Mouse (Mus musculus): Measurements from ENCODE around the gene B3gnt3.

Gene B3gnt3

GRCm38 (mm10) chr8:71679116-71679515 is 22.5 kb downstream of the B3gnt3 start:
- no peak for DNase-seq (ENCODE audit: low spot score in 2 of 2)

- DNase-seq (ENCODE audit: low spot score in 2 of 2) = no peak
Observed at GRCm38 (mm10) chr8:71678216-71678615, 23.4 kb downstream of the B3gnt3 start.

- no peak for DNase-seq (ENCODE audit: low spot score in 2 of 2)
Observed at GRCm38 (mm10) chr8:71677555-71677954, 24.0 kb downstream of the B3gnt3 start.

- DNase-seq (ENCODE audit: low spot score in 2 of 2) = no peak
Observed at GRCm38 (mm10) chr8:71676803-71677202, 24.8 kb downstream of the B3gnt3 start.

GRCm38 (mm10) chr8:71676020-71676741 is 25.4 kb downstream of the B3gnt3 start, which contains the start of gene Jak3:
TSS of gene Jak3 (plus strand) at chr8:71676296.
- peak; percentile 51 to 82 for DNase-seq (ENCODE audit: low spot score in 2 of 2)

DNA sequence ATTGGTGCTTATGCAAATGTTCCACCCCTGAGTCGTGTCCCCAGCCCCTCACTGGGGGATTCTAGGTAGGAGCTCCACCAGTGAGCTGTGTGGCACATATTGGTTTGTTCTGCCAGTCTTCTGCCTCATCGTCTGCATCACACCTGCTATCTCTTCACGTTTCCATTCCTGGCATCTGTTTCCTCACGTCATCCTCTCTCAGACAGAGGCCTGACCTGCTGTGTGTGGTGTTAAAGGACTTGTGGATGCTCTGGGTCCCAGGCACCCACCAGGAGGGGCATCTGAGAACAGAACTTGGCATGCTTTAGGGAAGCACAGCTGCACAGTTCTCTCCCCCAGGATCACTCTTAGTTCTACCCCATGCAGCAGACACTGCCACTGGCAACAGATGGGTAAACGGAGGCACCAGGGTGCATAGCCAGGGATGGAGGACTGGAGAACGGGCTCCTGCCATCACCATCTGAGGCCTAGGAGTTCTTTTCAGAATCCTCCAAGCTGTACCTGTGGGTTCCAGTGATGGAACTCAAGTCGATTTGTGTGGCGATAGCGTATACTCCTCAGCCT is 26.1 kb downstream of the B3gnt3 start:
- no peak for DNase-seq (ENCODE audit: low spot score in 2 of 2)

DNA sequence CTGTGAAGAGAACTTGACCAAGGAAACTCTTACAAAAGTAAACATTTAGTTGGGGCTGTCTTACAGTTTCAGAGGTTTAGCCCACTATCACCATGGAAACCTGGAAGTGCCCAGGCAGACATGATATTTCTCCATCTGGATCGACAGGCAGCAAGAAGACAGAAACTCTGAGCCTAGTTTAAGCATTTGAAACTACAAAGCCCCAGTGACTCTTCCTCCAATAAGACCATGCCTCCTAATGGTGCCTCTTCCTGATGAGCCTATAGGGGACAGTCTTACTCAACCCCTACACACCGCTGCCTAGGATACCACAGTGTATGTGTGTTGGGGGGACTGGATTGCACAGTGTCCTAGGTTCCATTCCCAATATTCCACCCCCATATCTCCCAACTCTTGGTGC is 27.5 kb downstream of the B3gnt3 start:
- no peak for DNase-seq (ENCODE audit: low spot score in 2 of 2)

DNA sequence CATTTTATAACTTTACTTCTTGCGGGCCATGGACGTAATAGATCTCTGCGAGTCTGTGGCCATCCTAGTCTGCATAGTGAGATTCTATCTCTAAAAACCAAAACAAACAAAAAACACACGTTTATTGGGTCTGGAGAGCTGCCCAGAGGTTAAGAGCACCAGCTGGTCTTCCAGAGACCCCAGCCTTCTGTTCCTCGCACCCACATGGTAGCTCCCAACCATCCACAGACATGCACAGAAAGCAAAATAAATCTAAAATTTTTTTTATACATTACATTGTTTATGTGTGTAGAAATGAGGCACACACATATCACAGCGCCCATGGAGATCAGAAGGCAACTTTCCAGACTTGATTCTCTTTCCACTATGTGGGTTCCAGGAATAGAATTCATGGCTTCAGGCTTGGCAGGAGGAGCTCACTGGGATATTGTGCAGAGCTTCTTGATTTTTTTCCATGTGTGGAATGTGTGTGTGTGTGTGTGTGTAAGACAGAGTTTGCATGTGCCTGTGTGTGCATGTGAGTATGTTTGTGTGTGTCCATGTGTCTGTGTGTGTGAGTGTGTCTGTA is 29.3 kb downstream of the B3gnt3 start:
- DNase-seq (ENCODE audit: low spot score in 2 of 2) = no peak

DNA sequence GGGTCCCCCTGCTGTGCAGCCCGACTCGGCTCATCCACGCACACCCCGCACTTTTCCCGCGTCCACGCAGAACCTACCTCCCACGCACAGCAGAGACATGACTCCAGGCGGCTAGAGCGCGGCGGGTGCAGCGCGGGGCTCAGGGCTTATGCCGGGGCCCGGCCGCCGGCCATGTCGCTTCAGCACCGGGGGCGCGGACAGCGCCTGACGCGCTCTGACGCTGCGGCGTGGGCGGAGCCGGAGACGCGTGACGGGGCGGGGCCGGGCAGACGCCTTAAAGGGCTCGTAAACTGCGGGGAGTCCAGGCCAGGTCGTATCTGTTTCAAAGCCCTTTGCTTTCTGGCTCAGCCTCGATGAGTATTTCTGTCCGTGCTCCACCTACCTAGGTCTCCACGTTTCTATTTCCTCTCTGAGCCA is 30.0 kb downstream of the B3gnt3 start, which contains the start of gene Unc13a:
TSS of gene Unc13a (minus strand) at position 209 of the 417 bp plus-strand sequence.
- peak; percentile 90 to 98 for DNase-seq (ENCODE audit: low spot score in 2 of 2)

DNA sequence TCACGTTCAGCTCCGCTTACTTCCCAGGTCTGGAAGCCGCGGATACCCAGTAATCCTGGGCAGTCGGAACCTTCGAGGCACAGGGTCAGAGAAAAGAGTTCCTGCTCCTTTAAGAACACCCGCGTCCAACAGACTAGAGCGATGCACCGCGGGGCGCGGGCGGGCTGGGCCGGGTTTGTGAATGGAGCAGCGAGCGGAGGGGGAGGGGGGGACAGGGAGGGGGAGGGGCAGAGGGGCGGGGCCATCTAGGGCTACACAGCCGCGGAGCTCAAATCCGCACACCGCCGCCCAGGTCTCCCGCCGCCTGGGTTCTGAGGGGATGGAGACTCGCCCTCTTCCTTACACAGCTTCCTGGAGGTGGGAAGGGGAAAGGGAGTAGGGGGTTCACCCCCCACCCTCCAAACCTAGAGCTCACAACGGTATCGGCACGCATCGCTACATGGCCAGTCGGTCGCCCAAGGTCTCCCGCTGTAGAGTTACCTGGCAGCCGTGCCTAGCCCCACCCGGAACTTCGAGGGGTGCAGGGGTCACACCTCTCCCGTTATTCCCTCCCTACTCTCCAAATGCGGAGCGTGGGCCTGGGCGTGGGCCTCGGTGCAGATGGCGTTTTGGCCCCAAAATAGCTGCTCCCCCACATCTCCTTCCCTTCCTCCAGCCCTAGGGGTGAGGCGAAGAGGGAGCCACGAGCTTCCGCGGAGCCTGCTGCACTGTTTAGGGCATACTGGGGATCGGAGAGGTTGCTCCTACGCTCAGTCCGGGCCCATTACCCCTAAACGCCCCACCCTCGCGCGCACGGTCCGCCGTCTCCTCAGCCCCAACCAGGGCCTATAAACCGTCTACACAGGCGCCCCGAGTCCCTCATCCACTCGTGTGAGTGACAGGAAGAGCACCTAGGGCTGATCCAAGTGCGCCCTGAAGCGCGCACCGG is 30.7 kb downstream of the B3gnt3 start:
- no peak for DNase-seq (ENCODE audit: low spot score in 2 of 2)

DNA sequence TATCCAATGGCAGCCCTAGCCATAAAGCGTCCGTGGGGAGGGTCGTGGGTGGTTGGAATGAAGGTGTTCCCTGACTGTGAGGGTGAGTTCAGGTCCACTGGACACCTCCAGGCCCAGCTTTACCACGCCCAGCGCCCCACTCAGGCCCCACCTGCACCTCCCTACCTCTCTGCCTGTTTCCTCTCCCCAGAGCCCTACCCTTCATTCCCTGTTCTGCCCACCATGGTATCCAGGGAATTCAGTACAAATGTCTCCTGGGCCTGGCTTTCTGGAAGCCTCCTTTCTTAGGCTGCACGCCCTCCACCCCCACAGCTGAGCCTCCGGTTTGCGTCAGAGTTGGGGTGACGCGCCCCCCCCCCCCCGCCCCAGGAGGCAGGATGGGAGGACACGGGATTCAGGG is 31.4 kb downstream of the B3gnt3 start:
- DNase-seq (ENCODE audit: low spot score in 2 of 2) = no peak

DNA sequence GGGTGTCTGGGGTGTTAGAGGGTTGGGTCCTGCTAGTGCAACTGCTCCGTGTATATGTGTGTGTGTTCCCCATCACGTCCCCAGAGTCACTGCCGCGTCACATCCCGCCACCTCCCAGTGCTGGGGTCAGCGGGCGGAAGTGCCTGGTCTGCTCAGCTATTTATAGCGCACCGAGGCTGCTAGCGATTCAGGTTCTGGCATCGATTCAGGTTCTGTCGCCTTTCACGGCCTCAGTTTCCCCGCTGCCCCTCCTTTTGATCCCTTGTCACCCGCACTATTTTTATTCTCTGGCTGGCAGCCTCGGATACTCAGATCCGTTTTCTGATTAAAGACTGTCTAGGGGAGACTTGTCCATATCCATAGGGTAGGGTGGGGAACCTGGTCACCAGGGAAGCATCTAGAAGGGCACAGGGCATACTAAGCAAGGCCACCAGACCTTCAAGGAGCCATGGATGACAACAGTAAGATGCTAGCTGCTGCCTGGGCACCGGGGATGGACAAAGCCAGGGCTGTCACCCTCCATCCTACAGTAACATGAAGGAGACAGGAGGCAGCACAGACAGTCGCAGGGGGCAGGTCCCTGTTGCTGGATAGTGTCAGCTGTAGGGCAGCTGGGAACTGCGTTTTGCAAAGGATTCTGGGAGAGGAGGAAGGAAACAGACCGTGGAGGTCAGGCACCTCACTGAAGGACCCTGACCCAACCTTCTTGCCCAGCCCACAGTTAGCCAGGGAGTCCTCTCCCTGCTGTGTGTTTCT is 33.2 kb downstream of the B3gnt3 start:
- no peak for DNase-seq (ENCODE audit: low spot score in 2 of 2)

DNA sequence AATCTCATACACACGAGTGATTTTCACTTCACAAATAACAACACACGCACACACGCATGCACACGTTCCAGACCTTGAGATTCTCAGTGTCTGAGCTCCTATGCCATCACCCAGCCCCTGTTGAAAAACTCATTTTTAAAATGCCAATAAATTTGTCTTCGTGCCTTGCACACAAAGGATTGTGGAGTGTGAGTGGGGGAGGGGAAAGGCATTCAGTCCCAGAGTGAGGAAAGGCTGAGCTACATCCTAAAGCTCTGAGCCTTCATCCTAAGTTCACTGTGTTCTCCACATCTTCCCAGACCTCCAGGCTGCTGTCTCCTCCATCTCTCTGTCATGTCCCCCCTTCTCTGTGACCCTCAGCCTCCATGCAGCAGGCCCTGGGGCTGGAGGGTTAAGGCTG is 34.3 kb downstream of the B3gnt3 start:
- no peak for DNase-seq (ENCODE audit: low spot score in 2 of 2)

DNA sequence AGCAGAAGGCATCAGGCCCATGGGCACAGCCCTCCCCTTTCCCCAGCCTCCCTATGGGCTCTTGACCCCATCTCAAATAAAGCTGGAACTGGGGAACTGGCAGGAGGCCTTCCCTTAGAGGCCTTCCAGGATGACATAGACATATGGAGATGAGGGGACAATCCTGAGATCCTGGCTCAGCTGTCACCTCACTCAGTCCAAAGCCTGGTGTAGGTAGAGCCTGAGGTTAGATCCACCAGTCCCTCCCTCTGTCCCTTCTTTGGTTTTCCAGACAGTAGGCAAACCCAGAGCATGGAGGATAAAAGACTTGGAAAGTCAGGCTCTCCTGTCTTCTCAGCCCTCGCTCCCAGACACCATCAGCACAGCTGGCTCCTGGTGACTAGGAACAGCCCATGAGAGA is 34.7 kb downstream of the B3gnt3 start:
- DNase-seq (ENCODE audit: low spot score in 2 of 2) = no peak

- DNase-seq (ENCODE audit: low spot score in 2 of 2) = peak; percentile 78 to 88
Observed at GRCm38 (mm10) chr8:71665331-71666130, 36.1 kb downstream of the B3gnt3 start.

GRCm38 (mm10) chr8:71660325-71661120 is 41.1 kb downstream of the B3gnt3 start:
- DNase-seq (ENCODE audit: low spot score in 2 of 2) = peak; percentile 78 to 95

DNA sequence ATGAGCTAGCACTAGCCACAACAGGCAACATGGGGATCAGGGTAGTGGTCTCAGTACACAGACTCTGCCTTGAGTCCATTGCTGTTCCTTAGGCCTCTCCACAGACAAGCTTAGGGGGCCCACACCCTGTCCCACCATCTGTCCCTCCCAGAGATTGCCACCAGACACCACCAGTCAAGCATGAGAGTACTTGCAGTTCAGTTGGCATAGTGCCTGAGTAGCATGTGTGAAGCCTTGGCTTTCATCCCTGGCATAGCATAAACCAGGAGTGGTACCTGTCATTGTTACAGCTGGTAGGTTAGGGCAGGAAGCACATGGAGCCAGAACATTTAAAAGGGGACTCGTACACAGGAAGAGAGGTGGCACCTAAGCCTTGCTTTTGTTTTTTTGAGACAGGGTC is 41.8 kb downstream of the B3gnt3 start:
- no peak for DNase-seq (ENCODE audit: low spot score in 2 of 2)

DNA sequence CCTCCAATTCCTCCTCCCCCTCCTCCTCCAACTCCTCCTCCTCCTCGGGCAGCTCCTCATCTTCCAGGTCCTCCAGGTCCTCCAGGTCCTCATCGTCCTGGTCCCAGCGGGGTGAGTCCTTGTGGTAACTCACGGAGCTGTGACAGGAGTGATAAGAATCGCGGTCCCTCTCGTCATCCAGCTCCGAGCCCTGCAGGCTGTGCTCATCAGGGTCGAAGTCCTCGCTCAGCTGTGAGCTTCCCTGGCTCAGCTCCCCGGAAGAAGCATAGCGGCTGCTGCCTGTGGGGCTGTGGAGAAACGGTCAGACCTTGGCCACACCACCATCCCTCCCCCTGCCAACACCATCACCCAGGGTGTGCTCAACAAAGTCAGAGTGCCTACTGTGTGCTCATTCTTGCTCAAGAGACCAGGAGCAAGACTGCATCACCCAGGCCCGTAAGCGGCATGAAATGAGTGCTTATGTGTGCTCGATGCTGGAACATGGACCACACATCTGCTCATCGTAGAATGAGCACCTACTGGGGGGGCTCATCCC is 43.0 kb downstream of the B3gnt3 start:
- DNase-seq (ENCODE audit: low spot score in 2 of 2) = no peak

GRCm38 (mm10) chr8:71657816-71658215 is 43.8 kb downstream of the B3gnt3 start:
- no peak for DNase-seq (ENCODE audit: low spot score in 2 of 2)
